Comparison of ENCODE assay signal across 15 mouse cellular contexts in the genomic region with DNA sequence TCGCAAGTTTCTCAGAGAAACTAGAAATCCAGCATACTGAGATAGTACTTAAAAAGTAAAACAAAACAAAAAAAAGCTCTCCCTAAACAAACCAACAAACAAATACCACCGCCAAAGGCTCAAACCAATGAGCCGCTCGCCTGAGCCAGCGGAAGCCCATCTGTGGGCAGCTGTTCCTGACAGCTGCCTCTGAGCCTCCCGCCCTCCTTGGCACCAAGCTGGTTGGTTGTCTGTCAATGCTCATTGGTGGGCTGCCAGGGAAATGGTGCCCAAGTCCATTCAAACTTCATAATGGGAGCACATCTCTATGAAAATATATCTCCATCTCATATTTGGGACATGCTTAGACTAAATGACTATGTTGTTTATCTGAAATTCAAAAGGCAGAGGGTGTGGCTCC. TPM values are rescaled to one million over a fixed set of nuclear protein-coding genes. Genes with fewer than 3 reads are reported as not detected.
DNase-seq lines count a peak whose midpoint lies in the region; ATAC-seq lines count a peak whose summit lies in the region.
"Had no signal": no experiment of that assay in that cellular context is flagged by ENCODE, and none has a peak within 500 bp of the region (broad histone marks: within the 10 kb centered on the region; RNA-seq: fewer than 3 reads in every experiment).

No protein-coding gene starts in this region.

- no peaks in the 10 kb centered on the region for H3K27me3 ChIP-seq in hindbrain, embryonic 15.5 days

- peak; percentile 85 for DNase-seq in left cerebral cortex, postnatal 4 days
- no peak for DNase-seq in left cerebral cortex, adult 9 months (ENCODE audit: low spot score in 2 of 2)
- peak; percentile 63 for DNase-seq in right cerebral cortex, postnatal 4 days
- no peak for DNase-seq in right cerebral cortex, postnatal 36 days (ENCODE audit: low spot score in 2 of 2)
- DNase-seq in heart, postnatal 25 days (ENCODE audit: low spot score), result no peak
- DNase-seq: adrenal gland, postnatal 14 days; cerebellum, adult 11-12 months had no signal

- peak overlapping the region; percentile 43; the same call in 1 of the 2 replicates for H3K27ac ChIP-seq in hindbrain, embryonic 15.5 days (replicated peaks)
- H3K27ac ChIP-seq: kidney, postnatal 0 days; liver, embryonic 14.5 days had no signal

- no peaks in the 10 kb centered on the region for H3K9me3 ChIP-seq in hindbrain, embryonic 15.5 days

- ATAC-seq in hindbrain, embryonic 15.5 days (ENCODE audit: low FRiP score, low read depth), result no peak
- ATAC-seq in granulocyte monocyte progenitor cell, adult 5-6 weeks (replicated peaks; ENCODE audit: poor library complexity, severe bottlenecking), result no peak

- peaks cover 51% of the 10 kb centered on the region for H3K4me1 ChIP-seq in hindbrain, embryonic 15.5 days (replicated peaks)

- no peaks in the 10 kb centered on the region for H3K36me3 ChIP-seq in hindbrain, embryonic 15.5 days

- H3K4me3 ChIP-seq in hindbrain, embryonic 15.5 days, result no peak overlapping the region

- 60% methylated on average over 6 of the region's 6 CpGs for WGBS in hindbrain, embryonic 15.5 days

- H3K9ac ChIP-seq in hindbrain, embryonic 15.5 days, result no peak overlapping the region
- H3K9ac ChIP-seq: liver, embryonic 14.5 days had no signal

- no peak overlapping the region for H3K4me2 ChIP-seq in hindbrain, embryonic 15.5 days

- intact Hi-C loops in left cerebral cortex, postnatal 4 days (cut with DNase I), result no loop called here
- intact Hi-C loops in heart, postnatal 25 days (cut with DNase I), result no loop called here

RNA-seq across cellular contexts. Expression of a gene that starts 22.5 kb away (rescaled TPM):
- total RNA-seq in left cerebral cortex, postnatal 4 days (2021), result 10 to 100 TPM; 29.5 to 31.8 TPM
- 77.8 and 83.5 TPM in 2 replicates for polyA plus RNA-seq in hindbrain, embryonic 15.5 days (2015; fragmentation: Nextera tagmentation; extraction: Ambion mirVana)
- 50.2 and 58.8 TPM in 2 replicates for total RNA-seq in granulocyte monocyte progenitor cell, adult 5-6 weeks (2014; fragmentation: Nextera tagmentation)
- total RNA-seq in granulocyte monocyte progenitor cell, adult 5-6 weeks (2017), result 53.7 and 72.7 TPM in 2 replicates
- total RNA-seq in heart, postnatal 25 days (2021), result 10 to 100 TPM; 16.4 to 21.6 TPM

RNA-seq across cellular contexts. Expression of a gene that starts 51.1 kb away (rescaled TPM):
- not detected for total RNA-seq in left cerebral cortex, postnatal 4 days (2021)
- not detected in 2 replicates for polyA plus RNA-seq in hindbrain, embryonic 15.5 days (2015; fragmentation: Nextera tagmentation; extraction: Ambion mirVana)
- not detected in 2 replicates for total RNA-seq in granulocyte monocyte progenitor cell, adult 5-6 weeks (2014; fragmentation: Nextera tagmentation)
- not detected in 2 replicates for total RNA-seq in granulocyte monocyte progenitor cell, adult 5-6 weeks (2017)
- total RNA-seq in heart, postnatal 25 days (2021), result not detected
- total RNA-seq: adrenal gland, postnatal 14 days; left cerebral cortex, adult 18-20 months; monocyte, adult 5-6 weeks had no signal
- polyA plus RNA-seq: frontal cortex, adult 2 months; intestine, embryonic 14.5 days; kidney, postnatal 0 days; liver, embryonic 14.5 days had no signal

Comparison
In these comparisons a context has a peak if more than half of its experiments do, and no peak if none do; other contexts are left out.
1. DNase-seq: peak in left cerebral cortex, postnatal 4 days (single experiment) and right cerebral cortex, postnatal 4 days (single experiment); none in left cerebral cortex, adult 9 months (0 of 2), right cerebral cortex, postnatal 36 days (0 of 2) and heart, postnatal 25 days (single experiment).